In genomic region chr12:69497121-69497520, GRCm38 (mm10) we compare ENCODE assay signal across 8 mouse cellular contexts.
DNase-seq lines count a peak whose midpoint lies in the region; ATAC-seq lines count a peak whose summit lies in the region.

No protein-coding gene starts in this region.

- no peaks in the 10 kb centered on the region for H3K36me3 ChIP-seq in heart, embryonic 12.5 days

- no peak for ATAC-seq in heart, embryonic 12.5 days (ENCODE audit: insufficient number of reproducible peaks, low FRiP score)

- no peaks in the 10 kb centered on the region for H3K27me3 ChIP-seq in heart, embryonic 12.5 days (replicated peaks)

- H3K4me2 ChIP-seq in heart, embryonic 12.5 days: no peak overlapping the region

- 65% methylated on average over 7 of the region's 7 CpGs for WGBS in heart, embryonic 12.5 days

- H3K4me3 ChIP-seq in heart, embryonic 12.5 days: no peak overlapping the region

- no peaks in the 10 kb centered on the region for H3K9me3 ChIP-seq in heart, embryonic 12.5 days (replicated peaks)

- H3K4me1 ChIP-seq in heart, embryonic 12.5 days (replicated peaks): peaks cover 37% of the 10 kb centered on the region

- H3K27ac ChIP-seq in heart, embryonic 12.5 days (ENCODE audit: poor library complexity, severe bottlenecking): peak overlapping the region; percentile 22; the same call in 1 of the 2 replicates

- H3K9ac ChIP-seq in heart, embryonic 12.5 days: no peak overlapping the region

- DNase-seq in layer of hippocampus, adult 11-12 months (ENCODE audit: low spot score): peak; percentile 67
- DNase-seq in layer of hippocampus, adult 9-10 months (ENCODE audit: low spot score): no peak
- DNase-seq in cerebellum, postnatal 14 days: peak; percentile 84 to 86
- peak; percentile 35 to 54 for DNase-seq in left cerebral cortex, adult 9 months (ENCODE audit: low spot score in 2 of 2)
- peak; percentile 63 for DNase-seq in ovary, postnatal 36 days (ENCODE audit: low spot score)
- no peak for DNase-seq in retina, embryonic 14.5 days (ENCODE audit: low spot score)
- DNase-seq in natural killer cell, adult 2 months (ENCODE audit: low spot score in 2 of 2): no peak

Comparison
In these comparisons a context has a peak if more than half of its experiments do, and no peak if none do; other contexts are left out.
1. DNase-seq: peak in layer of hippocampus, adult 11-12 months (single experiment), cerebellum, postnatal 14 days (2 of 2), left cerebral cortex, adult 9 months (2 of 2) and ovary, postnatal 36 days (single experiment); none in layer of hippocampus, adult 9-10 months (single experiment), retina, embryonic 14.5 days (single experiment) and natural killer cell, adult 2 months (0 of 2).